Mouse (Mus musculus) midbrain, postnatal 0 days (tissue): ENCODE measurements around the gene Meis2. TPM values are rescaled to one million over a fixed set of nuclear protein-coding genes. Genes with fewer than 3 reads are reported as not detected.

Experiments used
- ATAC-seq: fragments of 200-750 bp; cut with Nextera tagmentation; 2 replicates; pipeline ENCODE4 v1.8.0; 2017; ENCODE audit warnings: moderate number of reproducible peaks, mild to moderate bottlenecking, moderate TSS enrichment, moderate library complexity; ENCODE audit not compliant: low FRiP score
- DNase-seq: peaks from one replicate; pipeline ENCODE4 v3.0.0-alpha.2; 2015; ENCODE audit warnings: low spot score
- H3K27ac ChIP-seq: fragments of 300-500 bp; sonication (generic); 2 replicates; pipeline ENCODE4 v1.5.1; 2014; ENCODE audit warnings: low read depth, mild to moderate bottlenecking, low read length, mixed read lengths
- H3K27me3 ChIP-seq: fragments of 300-500 bp; sonication (generic); 2 replicates; pipeline ENCODE4 v1.6.1; 2014; ENCODE audit warnings: low read length, control low read depth, mixed read lengths; ENCODE audit not compliant: insufficient read depth
- H3K36me3 ChIP-seq: fragments of 300-500 bp; sonication (generic); 2 replicates; pipeline ENCODE4 v1.6.1; 2014; ENCODE audit warnings: low read length, control low read depth, mixed read lengths; ENCODE audit not compliant: insufficient read depth
- H3K4me1 ChIP-seq: fragments of 300-500 bp; sonication (generic); 2 replicates; pipeline ENCODE4 v1.6.1; 2014; ENCODE audit warnings: mild to moderate bottlenecking, control low read depth, antibody characterized with exemption, low read length, mixed read lengths; ENCODE audit not compliant: insufficient read depth
- H3K4me2 ChIP-seq: fragments of 300-500 bp; sonication (generic); 2 replicates; pipeline ENCODE4 v1.6.1; 2014; ENCODE audit warnings: low read depth, mild to moderate bottlenecking, low read length, mixed read lengths; ENCODE audit not compliant: poor library complexity, severe bottlenecking
- H3K4me3 ChIP-seq: fragments of 300-500 bp; sonication (generic); 2 replicates; pipeline ENCODE4 v1.5.1; 2014; ENCODE audit warnings: low read depth, mild to moderate bottlenecking, low read length, moderate library complexity
- H3K9ac ChIP-seq: fragments of 300-500 bp; sonication (generic); replicated peaks from 2 replicates; pipeline ENCODE4 v1.6.1; 2014; ENCODE audit warnings: mild to moderate bottlenecking, low read length, moderate library complexity, mixed read lengths; ENCODE audit not compliant: poor library complexity, severe bottlenecking
- H3K9me3 ChIP-seq: fragments of 300-500 bp; sonication (generic); 2 replicates; pipeline ENCODE4 v1.6.1; 2016; ENCODE audit warnings: low read length, control low read depth
- CTCF ChIP-seq: IDR thresholded peaks from 2 replicates; pipeline ENCODE4 v1.5.1; 2016; ENCODE audit warnings: antibody characterized with exemption, mild to moderate bottlenecking
- WGBS: fragments of 180-500 bp; shearing (Covaris S2); extraction: QIAGEN DNeasy Blood & Tissue Kit; methylation state at CpG from one replicate; pipeline ENCODE4 v1.1.7; 2014; 5-methylcytosine and 5-hydroxymethylcytosine counted together
- polyA plus RNA-seq: library from polyadenylated mRNA; unstranded; fragments of >200 nt; fragmentation: Nextera tagmentation; extraction: Ambion mirVana; gene quantifications from 2 replicates; pipeline ENCODE4 v1.2.1, GENCODE M21; 2015
- total RNA-seq: library from RNA; depleted of rRNA; stranded (reverse); fragments of >200 nt; gene quantifications from 2 replicates; pipeline ENCODE4 v1.2.3, GENCODE M21; 2014

Meis2 gene
- total and polyA plus RNA-seq, 2 experiments from 2014 or later: 52.1 to 147 TPM

DNA sequence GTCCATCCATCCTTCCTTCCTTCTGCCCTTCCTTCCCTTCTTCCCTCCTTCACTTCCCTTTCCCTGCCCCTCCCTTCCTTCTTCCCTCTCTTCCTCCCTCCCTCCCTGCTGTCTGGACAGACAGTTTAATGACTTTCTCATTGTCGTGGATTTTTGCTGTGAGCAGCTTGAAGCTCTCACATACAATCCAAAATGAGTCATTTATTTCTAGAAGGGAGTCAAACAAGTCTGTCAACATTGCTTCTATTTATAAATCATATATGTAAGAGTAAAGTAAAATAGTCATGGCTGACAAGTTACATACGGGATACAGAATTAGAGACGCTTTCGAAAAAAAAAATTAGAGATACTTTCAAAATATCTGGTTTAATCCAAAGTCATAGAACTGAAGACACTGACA, 43.7 kb downstream of the Meis2 start:
- Histone ChIP-seq H3K4me3 (no peak overlapping the region), H3K27ac (no peak overlapping the region), H3K4me1 (peaks cover 6% of the 10 kb centered on the region; the same call in 1 of the 2 replicates), H3K36me3 (no peaks in the 10 kb centered on the region), H3K9ac (no peak overlapping the region), H3K9me3 (no peaks in the 10 kb centered on the region), H3K4me2 (no peak overlapping the region), H3K27me3 (no peaks in the 10 kb centered on the region)
- DNase-seq: no peak
- no peak for ATAC-seq
- 78% methylated on average over 4 of the region's 4 CpGs for WGBS
- TF ChIP-seq CTCF: no peak

DNA sequence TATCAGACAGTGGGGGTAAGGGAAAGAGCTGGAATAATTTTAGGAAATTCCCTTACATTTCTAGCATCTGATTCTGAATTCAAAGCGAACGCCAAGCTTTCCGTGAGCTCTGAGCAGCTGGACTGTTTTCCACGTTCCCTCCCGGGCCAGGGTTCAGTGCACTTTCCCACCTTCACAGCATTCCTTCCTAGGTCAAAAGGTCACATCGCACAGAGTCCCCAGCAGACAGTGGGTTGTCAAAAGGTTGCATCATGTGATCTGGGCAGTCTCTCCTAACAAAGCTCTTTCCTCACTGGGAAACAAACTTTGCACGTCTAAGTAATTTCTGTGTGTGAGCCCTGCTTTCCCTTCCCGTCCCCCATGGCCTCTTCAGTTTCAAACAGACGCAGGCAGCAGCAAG, 44.6 kb downstream of the Meis2 start:
- Histone ChIP-seq H3K9me3 (no peaks in the 10 kb centered on the region), H3K27me3 (no peaks in the 10 kb centered on the region), H3K27ac (peak overlapping the region; percentile 49; the same call in 1 of the 2 replicates), H3K9ac (no peak overlapping the region), H3K4me1 (peaks cover 6% of the 10 kb centered on the region; the same call in 1 of the 2 replicates), H3K4me3 (no peak overlapping the region), H3K4me2 (0 out of 2 replicates have a peak overlapping the region, but pooled peaks have one; percentile 16), H3K36me3 (no peaks in the 10 kb centered on the region)
- no peak for ATAC-seq
- WGBS: 15% methylated on average over 9 of the region's 9 CpGs
- DNase-seq: no peak
- TF ChIP-seq CTCF: no peak

DNA sequence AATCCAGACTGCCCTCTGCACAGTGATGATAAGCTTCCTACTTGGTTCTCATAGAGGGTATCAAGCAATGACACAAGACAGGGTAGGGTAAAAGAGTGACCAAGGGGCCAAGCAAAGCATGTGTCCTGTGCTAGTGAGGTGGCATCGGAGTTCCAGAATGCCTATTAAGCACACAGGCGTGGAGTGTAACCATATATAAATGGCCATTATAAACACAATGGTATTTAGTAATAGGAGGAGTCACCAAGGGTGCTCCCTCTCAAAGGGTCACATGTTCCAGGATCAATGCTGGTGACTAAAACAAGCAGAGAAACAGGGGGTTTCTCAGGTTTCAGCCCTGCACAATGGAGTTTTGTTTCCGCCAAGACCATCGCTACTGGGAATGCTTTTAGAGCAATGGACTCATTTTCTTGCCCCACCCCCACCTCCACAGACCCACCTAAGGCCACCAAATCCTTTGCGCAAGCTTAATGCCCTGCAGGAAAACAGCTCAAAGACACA, 45.1 kb downstream of the Meis2 start:
- H3K9me3 ChIP-seq: no peaks in the 10 kb centered on the region
- no peak overlapping the region for H3K9ac ChIP-seq
- peak overlapping the region; percentile 49 for H3K27ac ChIP-seq
- no peaks in the 10 kb centered on the region for H3K27me3 ChIP-seq
- peaks cover 6% of the 10 kb centered on the region; the same call in 1 of the 2 replicates for H3K4me1 ChIP-seq
- no peaks in the 10 kb centered on the region for H3K36me3 ChIP-seq
- TF ChIP-seq CTCF: no peak
- no peak overlapping the region for H3K4me3 ChIP-seq
- no peak for DNase-seq
- peak; percentile 41; the same call in 1 of the 2 replicates for ATAC-seq
- WGBS: 18% methylated on average over 5 of the region's 5 CpGs
- peak overlapping the region; percentile 16; the same call in 1 of the 2 replicates for H3K4me2 ChIP-seq

DNA sequence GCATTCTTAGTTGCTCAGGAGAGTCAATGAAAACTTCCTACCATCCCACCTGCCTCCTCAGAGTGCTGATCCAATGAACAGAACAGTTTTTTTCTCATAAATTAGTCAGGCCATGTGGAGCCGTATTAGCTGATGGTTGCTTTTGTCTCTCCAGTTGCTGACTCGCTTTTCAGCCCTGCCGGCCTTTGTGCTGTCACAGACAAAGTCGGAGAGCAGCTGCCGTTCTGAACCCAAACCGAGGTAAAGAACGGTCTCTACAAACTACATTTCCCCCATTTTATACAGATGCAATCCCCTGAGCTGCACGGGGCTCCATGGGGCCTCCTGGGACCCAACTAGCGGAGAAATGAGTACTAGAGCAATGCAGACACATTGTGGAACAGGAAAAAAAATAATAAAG, 45.7 kb downstream of the Meis2 start:
- ATAC-seq: peak; percentile 42; the same call in 1 of the 2 replicates
- Histone ChIP-seq H3K4me2 (0 out of 2 replicates have a peak overlapping the region, but pooled peaks have one; percentile 16), H3K4me1 (peaks cover 6% of the 10 kb centered on the region; the same call in 1 of the 2 replicates), H3K27ac (peak overlapping the region; percentile 49), H3K4me3 (no peak overlapping the region), H3K9me3 (no peaks in the 10 kb centered on the region), H3K9ac (no peak overlapping the region), H3K27me3 (no peaks in the 10 kb centered on the region), H3K36me3 (no peaks in the 10 kb centered on the region)
- peak; percentile 55 for DNase-seq
- TF ChIP-seq CTCF: no peak
- 11% methylated on average over 9 of the region's 9 CpGs for WGBS

DNA sequence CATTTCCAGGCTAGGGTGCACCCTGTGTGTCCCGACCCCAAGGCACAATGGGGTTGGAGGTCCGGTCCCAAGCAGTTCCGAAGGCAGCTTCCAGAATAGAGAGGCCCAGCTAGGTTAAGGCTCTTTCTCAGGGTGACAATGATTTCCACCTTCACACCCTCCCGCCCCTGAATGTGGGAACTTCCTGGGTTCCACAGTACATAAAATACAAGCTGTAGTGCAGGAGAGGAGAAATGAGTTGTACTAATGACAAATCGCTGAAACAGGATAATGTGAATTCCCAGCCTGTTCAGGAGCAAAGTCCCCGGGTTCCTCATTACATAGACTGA, 46.2 kb downstream of the Meis2 start:
- no peaks in the 10 kb centered on the region for H3K36me3 ChIP-seq
- no peak overlapping the region for H3K4me2 ChIP-seq
- H3K4me1 ChIP-seq: peaks cover 6% of the 10 kb centered on the region; the same call in 1 of the 2 replicates
- ATAC-seq (no peak), DNase-seq (no peak)
- H3K4me3 ChIP-seq: no peak overlapping the region
- no peak overlapping the region for H3K9ac ChIP-seq
- H3K27me3 ChIP-seq: no peaks in the 10 kb centered on the region
- no peak for TF ChIP-seq CTCF
- peak overlapping the region; percentile 49 for H3K27ac ChIP-seq
- H3K9me3 ChIP-seq: no peaks in the 10 kb centered on the region
- WGBS: 28% methylated on average over 6 of the region's 6 CpGs

DNA sequence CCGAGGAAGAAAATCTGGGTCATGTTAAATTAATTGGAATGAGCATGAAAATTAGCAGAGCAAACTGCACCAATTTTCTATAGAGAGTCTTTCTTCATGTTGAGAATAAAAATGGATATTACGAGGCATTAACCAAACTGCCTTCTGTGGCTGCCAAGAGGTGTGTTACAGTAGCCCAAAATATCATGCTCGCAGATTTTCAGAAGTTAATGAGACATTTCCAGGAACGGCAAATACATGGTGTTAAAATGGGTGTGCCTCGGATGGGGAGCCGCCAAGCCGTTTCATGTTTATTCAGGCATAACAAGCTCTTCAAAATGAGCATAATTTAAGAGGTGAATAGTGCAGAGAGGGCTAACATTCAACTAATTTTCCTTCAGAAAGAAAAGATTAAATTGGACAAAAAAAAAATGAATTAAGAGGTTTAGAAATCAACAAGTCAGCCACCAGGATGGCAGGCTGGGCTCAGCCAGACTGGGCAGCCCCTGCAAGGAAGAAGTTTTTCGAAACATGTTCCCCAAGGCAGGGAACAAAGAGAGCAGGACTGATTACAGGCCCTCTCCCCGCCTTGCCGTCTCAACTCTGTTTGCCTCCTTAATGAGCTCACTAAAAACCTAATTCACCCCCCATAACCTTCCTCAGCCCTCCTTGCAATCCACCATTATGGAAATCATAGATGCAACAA, 46.7 kb downstream of the Meis2 start:
- ATAC-seq: no peak
- Histone ChIP-seq H3K27ac (peak overlapping the region; percentile 49; the same call in 1 of the 2 replicates), H3K4me3 (no peak overlapping the region), H3K9ac (no peak overlapping the region), H3K27me3 (no peaks in the 10 kb centered on the region), H3K4me1 (peaks cover 6% of the 10 kb centered on the region; the same call in 1 of the 2 replicates), H3K36me3 (no peaks in the 10 kb centered on the region), H3K9me3 (no peaks in the 10 kb centered on the region), H3K4me2 (no peak overlapping the region)
- no peak for TF ChIP-seq CTCF
- WGBS: 31% methylated on average over 10 of the region's 10 CpGs
- DNase-seq: no peak
